Comparison of ENCODE assay signal across 8 mouse cellular contexts in the genomic region with DNA sequence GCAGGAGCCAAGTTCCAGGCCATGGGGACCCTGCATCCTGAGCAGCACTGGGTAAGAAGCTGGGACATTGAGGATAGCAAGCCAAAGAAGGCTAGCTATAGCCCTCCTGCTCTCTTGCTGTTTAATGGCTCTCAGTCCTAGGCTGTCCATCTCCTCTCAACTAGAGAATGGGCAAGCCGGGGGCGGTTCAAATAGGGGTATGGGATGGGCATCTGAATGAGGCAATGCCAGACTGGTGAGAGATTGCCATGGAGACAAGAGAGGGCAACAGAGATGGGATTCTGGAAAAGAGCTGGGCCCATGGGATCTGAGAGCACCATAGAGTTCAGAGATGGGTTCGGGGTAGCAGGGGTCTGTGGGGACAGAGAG. TPM values are rescaled to one million over a fixed set of nuclear protein-coding genes. Genes with fewer than 3 reads are reported as not detected.
DNase-seq lines count a peak whose midpoint lies in the region; ATAC-seq and TF ChIP-seq lines count a peak whose summit lies in the region.

No protein-coding gene starts in this region.

- 0 out of 2 replicates have a peak overlapping the region, but pooled peaks have one; percentile 39 for H3K9ac ChIP-seq in heart, embryonic 11.5 days (ENCODE audit: low read depth, low read length)
- peak overlapping the region; percentile 1; the same call in 1 of the 2 replicates for H3K9ac ChIP-seq in lung, embryonic 14.5 days
- H3K9ac ChIP-seq in forebrain, embryonic 15.5 days (replicated peaks) = no peak overlapping the region

- TF ChIP-seq CTCF in lung, embryonic 14.5 days (IDR thresholded peaks at IDR 0.05; ENCODE audit: low read depth) = no peak

- no peak overlapping the region; the same call in 1 of the 2 replicates for H3K4me2 ChIP-seq in heart, embryonic 11.5 days
- peak overlapping the region; percentile 18 for H3K4me2 ChIP-seq in lung, embryonic 14.5 days
- no peak overlapping the region for H3K4me2 ChIP-seq in forebrain, embryonic 15.5 days (replicated peaks)
- H3K4me2 ChIP-seq in myocyte (ENCODE audit: low read depth) = peak overlapping the region; percentile 4

- peak; percentile 39 for TF ChIP-seq POLR2A in myocyte (IDR thresholded peaks at IDR 0.05; ENCODE audit: insufficient read length, low read depth)

- no peak for ATAC-seq in heart, embryonic 11.5 days (replicated peaks; ENCODE audit: insufficient number of reproducible peaks, low FRiP score, low TSS enrichment)
- ATAC-seq in lung, embryonic 14.5 days (ENCODE audit: insufficient read depth) = no peak
- no peak for ATAC-seq in forebrain, embryonic 15.5 days (replicated peaks)

- WGBS in heart, embryonic 11.5 days (ENCODE audit: insufficient replicate concordance) = 90% methylated on average over 3 of the region's 3 CpGs
- 94% methylated on average over 3 of the region's 3 CpGs for WGBS in lung, embryonic 14.5 days
- WGBS in forebrain, embryonic 15.5 days = 84% methylated on average over 3 of the region's 3 CpGs

- no peak overlapping the region for H3ac ChIP-seq in myocyte (ENCODE audit: control insufficient read depth, insufficient read length)

- intact Hi-C loops in heart, postnatal 10 days (cut with DNase I) = no loop called here

- no peaks in the 10 kb centered on the region for H3K9me3 ChIP-seq in heart, embryonic 11.5 days (replicated peaks; ENCODE audit: control insufficient read depth, low read length)
- H3K9me3 ChIP-seq in lung, embryonic 14.5 days (ENCODE audit: low read depth, low read length) = no peaks in the 10 kb centered on the region
- H3K9me3 ChIP-seq in forebrain, embryonic 15.5 days = no peaks in the 10 kb centered on the region

- H3K27ac ChIP-seq in heart, embryonic 11.5 days (ENCODE audit: low read depth, low read length) = no peak overlapping the region
- H3K27ac ChIP-seq in lung, embryonic 14.5 days (ENCODE audit: low read depth) = peak overlapping the region; percentile 51; the same call in 1 of the 2 replicates
- H3K27ac ChIP-seq in forebrain, embryonic 15.5 days (replicated peaks) = 0 out of 2 replicates have a peak overlapping the region, but pooled peaks have one; percentile 15

- peaks cover 17% of the 10 kb centered on the region for H3K27me3 ChIP-seq in heart, embryonic 11.5 days (ENCODE audit: control insufficient read depth, insufficient read depth, low read length)
- H3K27me3 ChIP-seq in lung, embryonic 14.5 days (ENCODE audit: insufficient read depth, low read length) = peaks cover 9% of the 10 kb centered on the region; the same call in 1 of the 2 replicates
- no peaks in the 10 kb centered on the region for H3K27me3 ChIP-seq in forebrain, embryonic 15.5 days
- no peaks in the 10 kb centered on the region for H3K27me3 ChIP-seq in myocyte (ENCODE audit: control insufficient read depth, insufficient read depth, insufficient read length)

- H3K79me2 ChIP-seq in myocyte (ENCODE audit: control insufficient read depth, insufficient read depth) = no peaks in the 10 kb centered on the region

- H3K4me3 ChIP-seq in heart, embryonic 11.5 days (ENCODE audit: low read depth, low read length) = no peak overlapping the region
- H3K4me3 ChIP-seq in lung, embryonic 14.5 days (ENCODE audit: low read depth, low read length) = no peak overlapping the region
- no peak overlapping the region for H3K4me3 ChIP-seq in forebrain, embryonic 15.5 days
- H3K4me3 ChIP-seq in myocyte = no peak overlapping the region

- DNase-seq in heart, postnatal 10 days = no peak
- DNase-seq in lung, embryonic 14.5 days = no peak
- DNase-seq in lung, adult 18-20 months = no peak
- no peak for DNase-seq in urinary bladder, postnatal 10 days (ENCODE audit: low spot score)
- DNase-seq in frontal cortex, postnatal 25 days (ENCODE audit: low spot score in 2 of 2) = no peak

- peaks cover 30% of the 10 kb centered on the region for H3K4me1 ChIP-seq in heart, embryonic 11.5 days (ENCODE audit: control insufficient read depth, insufficient read depth, low read length)
- peaks cover 28% of the 10 kb centered on the region for H3K4me1 ChIP-seq in lung, embryonic 14.5 days (ENCODE audit: insufficient read depth)
- peaks cover 36% of the 10 kb centered on the region for H3K4me1 ChIP-seq in forebrain, embryonic 15.5 days

- H3K36me3 ChIP-seq in heart, embryonic 11.5 days (ENCODE audit: control insufficient read depth, insufficient read depth, low read length) = peaks cover 9% of the 10 kb centered on the region
- peaks cover 32% of the 10 kb centered on the region for H3K36me3 ChIP-seq in lung, embryonic 14.5 days (ENCODE audit: insufficient read depth)
- peaks cover 26% of the 10 kb centered on the region for H3K36me3 ChIP-seq in forebrain, embryonic 15.5 days
- peaks cover 4% of the 10 kb centered on the region for H3K36me3 ChIP-seq in myocyte (ENCODE audit: control insufficient read depth, insufficient read depth)

TF ChIP-seq in myocyte, 11 proteins besides CTCF, POLR2A, EP300 and RAD21:
- TF ChIP-seq USF1 (IDR thresholded peaks at IDR 0.05; ENCODE audit: low read depth) (no peak), REST (IDR thresholded peaks at IDR 0.05; ENCODE audit: insufficient read depth, insufficient read length) (no peak), CEBPB (IDR thresholded peaks at IDR 0.05; ENCODE audit: insufficient read depth, poor library complexity, severe bottlenecking) (no peak), POLR2AphosphoS2 (IDR thresholded peaks at IDR 0.05; ENCODE audit: insufficient read length, low read depth) (no peak)

RNA-seq across cellular contexts. Expression of gene Ptger1, which starts 0.4 kb away (rescaled TPM):
- polyA plus RNA-seq in heart, embryonic 11.5 days (2014; fragmentation: Nextera tagmentation; extraction: Ambion mirVana) = 0.13 and 0.63 TPM in 2 replicates
- total RNA-seq in heart, postnatal 10 days (2021) = under 1 TPM; 0.20 to 0.53 TPM
- 0.89 and 0.95 TPM in 2 replicates for polyA plus RNA-seq in lung, embryonic 14.5 days (2014; fragmentation: Nextera tagmentation; extraction: Ambion mirVana)
- 0.82 and 1.2 TPM in 2 replicates for polyA plus RNA-seq in forebrain, embryonic 15.5 days (2015; fragmentation: Nextera tagmentation; extraction: Ambion mirVana)
- 0.78 TPM for polyA plus RNA-seq in myocyte (2012; fragmentation: generic; extraction: Trizol)

RNA-seq across cellular contexts. Expression of gene Gipc1, which starts 14.4 kb away (rescaled TPM):
- polyA plus RNA-seq in heart, embryonic 11.5 days (2014; fragmentation: Nextera tagmentation; extraction: Ambion mirVana) = 171 and 180 TPM in 2 replicates
- 10 to 100 TPM; 46.1 to 48.7 TPM for total RNA-seq in heart, postnatal 10 days (2021)
- polyA plus RNA-seq in lung, embryonic 14.5 days (2014; fragmentation: Nextera tagmentation; extraction: Ambion mirVana) = 170 and 175 TPM in 2 replicates
- polyA plus RNA-seq in forebrain, embryonic 15.5 days (2015; fragmentation: Nextera tagmentation; extraction: Ambion mirVana) = 161 and 168 TPM in 2 replicates
- polyA plus RNA-seq in myocyte (2012; fragmentation: generic; extraction: Trizol) = 85.5 TPM

RNA-seq across cellular contexts. Expression of gene Pkn1, which starts 32.1 kb away (rescaled TPM):
- polyA plus RNA-seq in heart, embryonic 11.5 days (2014; fragmentation: Nextera tagmentation; extraction: Ambion mirVana) = 17.0 and 21.2 TPM in 2 replicates
- total RNA-seq in heart, postnatal 10 days (2021) = 10 to 100 TPM; 58.9 to 66.7 TPM
- polyA plus RNA-seq in lung, embryonic 14.5 days (2014; fragmentation: Nextera tagmentation; extraction: Ambion mirVana) = 35.8 and 37.7 TPM in 2 replicates
- polyA plus RNA-seq in forebrain, embryonic 15.5 days (2015; fragmentation: Nextera tagmentation; extraction: Ambion mirVana) = 29.8 and 33.1 TPM in 2 replicates
- polyA plus RNA-seq in myocyte (2012; fragmentation: generic; extraction: Trizol) = 34.1 TPM

RNA-seq across cellular contexts. Expression of gene Ddx39, which starts 48.1 kb away (rescaled TPM):
- 143 and 150 TPM in 2 replicates for polyA plus RNA-seq in heart, embryonic 11.5 days (2014; fragmentation: Nextera tagmentation; extraction: Ambion mirVana)
- 10 to 100 TPM; 37.5 to 38.4 TPM for total RNA-seq in heart, postnatal 10 days (2021)
- 184 and 199 TPM in 2 replicates for polyA plus RNA-seq in lung, embryonic 14.5 days (2014; fragmentation: Nextera tagmentation; extraction: Ambion mirVana)
- polyA plus RNA-seq in forebrain, embryonic 15.5 days (2015; fragmentation: Nextera tagmentation; extraction: Ambion mirVana) = 121 and 124 TPM in 2 replicates
- 113 TPM for polyA plus RNA-seq in myocyte (2012; fragmentation: generic; extraction: Trizol)

RNA-seq across cellular contexts. Expression of gene Dnajb1, which starts 58.9 kb away (rescaled TPM):
- polyA plus RNA-seq in heart, embryonic 11.5 days (2014; fragmentation: Nextera tagmentation; extraction: Ambion mirVana) = 51.2 and 51.5 TPM in 2 replicates
- 10 to 100 TPM; 17.5 to 18.0 TPM for total RNA-seq in heart, postnatal 10 days (2021)
- polyA plus RNA-seq in lung, embryonic 14.5 days (2014; fragmentation: Nextera tagmentation; extraction: Ambion mirVana) = 54.9 and 61.3 TPM in 2 replicates
- 59.8 and 63.0 TPM in 2 replicates for polyA plus RNA-seq in forebrain, embryonic 15.5 days (2015; fragmentation: Nextera tagmentation; extraction: Ambion mirVana)
- 17.7 TPM for polyA plus RNA-seq in myocyte (2012; fragmentation: generic; extraction: Trizol)

Comparison
In these comparisons a context has a peak if more than half of its experiments do, and no peak if none do; other contexts are left out.
1. H3K4me2 ChIP-seq: peak in lung, embryonic 14.5 days (single experiment) and myocyte (single experiment); none in heart, embryonic 11.5 days (single experiment) and forebrain, embryonic 15.5 days (single experiment).